Mouse (Mus musculus) megakaryocyte, embryonic 14.5 days (primary cell): ENCODE measurements around the gene Dnah11.

Experiments
- FLI1 ChIP-seq: IDR thresholded peaks from 2 replicates; pipeline ENCODE4 v1.6.1; 2012; ENCODE audit warnings: low read length, inconsistent platforms, mixed read lengths
- GATA1 ChIP-seq: IDR thresholded peaks from 3 replicates; pipeline ENCODE4 v1.6.1; 2012; ENCODE audit warnings: mixed read lengths, low read length, inconsistent platforms, borderline replicate concordance

GRCm38 (mm10) chr12:118128116-118128515 is 70.7 kb downstream of the Dnah11 start:
- no peak for TF ChIP-seq GATA1
- no peak for TF ChIP-seq FLI1
